Mouse (Mus musculus) frontal cortex, postnatal 10 days (tissue): ENCODE measurements around the gene Gm6525.
A peak's percentile ranks its signal among the peaks of the same experiment; 100 is the strongest.

Source experiments
- DNase-seq, 2 experiments: peaks; one replicate each; pipeline ENCODE4 v3.0.0; 2022; ENCODE audit warnings: low spot score in 2 of 2, mixed read lengths in 1 of 2

Gm6525 gene

GRCm38 (mm10) chr3:84169393-84170005 lies 4.4 kb upstream of the Gm6525 start:
- no peak for DNase-seq

- DNase-seq = no peak
Measured at GRCm38 (mm10) chr3:84172406-84172805, 1.5 kb upstream of the Gm6525 start.

DNA sequence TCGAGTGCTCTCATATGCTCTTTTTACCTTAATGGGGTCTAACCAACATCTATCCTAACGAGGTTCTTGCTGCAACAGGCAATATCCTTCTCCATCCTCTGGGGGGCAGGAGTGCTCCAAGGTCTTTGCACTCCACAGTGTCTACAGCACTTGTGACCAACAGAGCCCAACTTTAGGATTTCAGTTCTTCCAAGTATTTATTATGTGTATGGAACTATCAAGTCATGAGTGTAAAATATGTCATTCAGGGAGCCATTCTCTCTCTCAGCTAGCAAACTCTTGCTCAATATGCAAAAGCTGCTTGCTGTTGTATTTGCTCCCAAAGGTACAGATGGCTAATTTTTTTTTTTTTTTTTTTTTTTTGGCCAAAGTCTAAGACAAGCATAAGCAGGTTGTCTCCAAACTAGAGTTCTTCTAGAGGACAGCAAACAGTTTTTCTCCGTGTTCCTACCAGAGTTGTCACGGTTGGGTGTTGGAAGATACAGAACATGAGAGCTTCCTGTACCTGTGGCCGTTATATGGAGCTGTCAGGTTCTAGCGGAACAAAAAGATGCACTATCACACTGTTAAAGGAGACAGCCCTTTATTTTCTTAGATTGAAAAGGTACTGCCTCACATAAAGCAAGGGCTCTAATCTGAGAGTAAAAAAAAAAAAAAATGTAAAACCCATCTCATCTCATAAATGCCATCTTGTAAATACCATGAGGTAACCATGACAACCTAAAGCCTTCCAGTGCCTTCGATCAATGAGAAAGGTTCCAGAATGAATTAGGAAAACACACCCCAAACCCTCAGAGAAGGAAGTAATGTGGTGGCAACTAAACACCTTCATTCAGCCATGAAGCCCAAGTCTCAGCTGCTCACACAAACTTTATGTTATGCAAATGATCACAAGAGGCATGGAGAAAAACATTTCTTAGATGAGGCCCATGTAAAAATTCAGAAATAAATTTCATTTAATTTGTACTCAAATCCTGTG lies 1.7 kb downstream of the Gm6525 start:
- peak; percentile 59 to 69 for DNase-seq

GRCm38 (mm10) chr3:84177834-84178233 lies 3.9 kb downstream of the Gm6525 start:
- DNase-seq = no peak

DNA sequence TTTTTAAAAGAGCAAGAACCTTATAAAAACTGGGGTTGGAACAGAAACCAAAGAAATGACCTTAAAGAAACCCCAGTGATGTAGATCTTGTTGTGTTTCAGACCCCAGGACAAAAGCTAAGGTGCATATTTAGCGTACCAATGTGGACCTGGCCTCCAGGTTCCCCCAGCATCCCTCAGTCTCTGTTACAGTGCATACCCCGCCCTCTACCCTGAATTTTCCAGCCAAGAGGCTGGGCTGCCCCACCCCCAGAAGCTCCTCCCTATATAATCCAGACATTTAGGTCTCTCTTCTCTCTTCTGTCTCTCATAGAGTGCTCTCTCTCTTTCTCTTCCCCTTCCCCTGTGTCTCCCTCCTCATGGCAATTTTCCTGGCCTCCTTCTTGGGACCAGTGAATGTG lies 6.4 kb downstream of the Gm6525 start:
- no peak for DNase-seq

DNA sequence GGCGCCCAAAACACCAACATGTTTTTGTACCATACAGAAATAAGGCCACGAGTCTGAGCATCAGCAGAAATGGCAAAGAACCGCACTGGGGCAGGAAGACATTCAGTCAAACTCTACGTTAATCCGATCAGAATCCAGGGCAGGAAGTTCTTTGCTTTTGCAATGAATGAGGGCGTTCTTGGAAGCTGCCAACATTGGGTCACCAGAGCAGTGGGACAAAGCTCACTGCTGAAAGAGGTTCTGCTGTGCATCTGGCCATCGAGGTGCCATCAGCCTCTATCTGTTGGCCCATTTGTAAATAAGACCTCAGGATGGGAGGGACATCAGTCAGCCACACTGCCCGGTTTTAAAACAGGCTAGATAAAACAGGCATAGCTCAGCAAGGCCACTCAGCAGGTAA lies 7.2 kb downstream of the Gm6525 start:
- no peak for DNase-seq

GRCm38 (mm10) chr3:84181717-84182116 lies 7.8 kb downstream of the Gm6525 start:
- DNase-seq = no peak

DNA sequence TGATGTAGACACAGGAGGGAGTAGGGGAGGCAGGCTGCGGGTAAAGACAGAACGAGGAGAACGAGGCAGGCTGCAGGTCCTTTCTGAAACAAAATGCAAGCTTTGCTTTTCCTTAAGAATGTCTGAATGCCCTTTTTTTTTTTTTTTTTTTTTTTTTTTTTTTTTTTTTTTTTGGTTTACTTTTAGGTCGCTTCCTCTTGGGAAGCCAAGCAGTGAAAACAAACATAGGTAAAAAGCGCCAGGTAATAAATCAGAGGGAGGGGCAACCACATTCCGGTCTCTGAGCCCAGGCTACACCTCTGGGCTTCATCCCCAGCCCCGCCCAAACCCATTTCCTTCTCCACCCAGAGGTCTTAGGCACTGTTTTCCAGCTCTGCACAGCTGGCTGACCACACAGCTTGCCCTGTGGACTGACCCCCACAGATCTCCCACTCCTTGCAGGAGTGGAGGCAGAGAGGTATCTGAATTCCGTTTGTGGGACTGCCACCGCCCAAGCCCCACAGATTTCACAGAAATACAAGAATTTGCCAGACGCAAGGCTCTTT lies 15.8 kb downstream of the Gm6525 start:
- no peak for DNase-seq

DNA sequence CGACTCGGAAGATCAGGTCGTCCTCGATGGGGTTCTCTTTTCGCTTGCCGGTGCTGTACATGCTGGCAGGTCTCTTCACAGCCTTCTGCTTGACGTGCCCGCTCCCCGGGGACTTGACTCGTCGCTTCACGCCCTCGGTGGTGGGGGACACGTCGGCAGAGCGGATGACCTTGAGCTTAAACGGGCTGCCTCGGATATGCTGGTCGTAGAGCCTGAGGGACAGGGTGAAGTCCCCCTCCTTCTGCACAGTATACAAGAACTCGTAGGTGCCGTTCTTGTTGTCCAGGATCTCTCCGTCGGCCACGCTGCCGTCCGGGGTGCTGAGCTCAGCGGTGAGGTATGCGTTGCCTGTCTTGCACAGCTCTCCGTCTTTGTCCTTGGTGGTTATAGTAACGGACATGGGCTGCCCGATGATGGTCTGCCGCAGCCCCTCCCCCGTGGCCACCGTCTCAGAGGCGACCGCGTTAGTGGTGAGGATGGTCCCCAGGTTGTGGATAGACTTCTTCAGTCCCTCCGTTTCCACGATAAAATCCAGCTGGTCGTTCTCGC lies 16.7 kb downstream of the Gm6525 start:
- no peak for DNase-seq

DNA sequence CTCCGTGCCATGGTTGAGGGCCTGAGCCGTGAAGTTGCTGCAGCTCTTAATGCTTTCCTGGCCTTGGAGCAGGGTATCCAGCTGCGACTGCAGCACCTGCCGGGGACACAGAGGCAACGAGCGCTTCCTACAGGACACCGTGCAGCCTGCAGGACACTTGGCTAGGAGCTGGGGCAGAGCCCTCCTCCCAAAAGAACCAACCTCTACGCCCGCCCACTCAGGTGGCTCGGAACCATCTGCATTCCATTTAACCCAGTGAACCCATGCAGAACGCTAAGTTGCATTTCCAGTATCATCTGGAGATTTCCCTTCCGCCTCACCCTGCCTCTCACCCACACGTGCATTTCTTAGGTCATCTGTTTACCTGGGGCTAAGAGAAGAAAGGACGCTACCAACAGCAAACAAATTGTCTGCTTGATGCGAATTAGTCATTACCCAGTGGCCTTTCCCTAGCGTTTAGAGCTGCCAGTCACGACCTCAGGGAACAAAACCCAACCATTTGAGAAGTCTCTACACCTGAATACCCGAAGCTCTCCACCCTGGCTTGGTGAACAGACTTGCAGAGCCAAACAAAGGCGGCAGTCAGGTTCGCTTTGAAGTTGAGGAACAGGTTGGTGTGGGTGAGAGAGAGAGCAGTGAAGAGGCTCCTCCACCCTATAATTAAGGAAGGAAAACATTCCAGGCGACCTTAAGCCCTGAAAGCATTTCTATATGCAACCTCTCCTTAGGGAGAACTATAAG lies 17.4 kb downstream of the Gm6525 start:
- no peak for DNase-seq

DNA sequence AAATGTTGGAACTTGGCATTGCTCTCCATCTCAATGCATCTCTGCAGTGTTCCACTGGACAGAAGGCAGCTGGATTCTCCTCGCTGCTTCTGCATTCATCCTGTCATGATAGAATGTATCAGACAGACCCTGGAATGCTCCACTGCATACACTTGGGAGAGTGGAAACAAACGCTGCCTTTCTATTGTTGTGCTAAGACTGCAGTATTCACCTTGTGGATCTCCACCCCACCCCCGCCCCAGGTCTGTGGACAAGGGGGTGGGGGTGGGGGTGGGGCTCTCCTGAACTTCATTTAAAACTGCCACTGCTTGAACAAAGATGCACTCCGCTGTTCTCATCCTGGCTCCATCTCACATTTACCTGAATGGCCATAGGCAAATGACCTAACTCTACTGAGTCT lies 20.0 kb downstream of the Gm6525 start:
- DNase-seq = no peak

- no peak for DNase-seq
Measured at GRCm38 (mm10) chr3:84198229-84198628, 24.3 kb downstream of the Gm6525 start.

- no peak for DNase-seq
Measured at GRCm38 (mm10) chr3:84199516-84199915, 25.6 kb downstream of the Gm6525 start.

GRCm38 (mm10) chr3:84200559-84201420 lies 26.9 kb downstream of the Gm6525 start:
- DNase-seq = no peak

- no peak for DNase-seq
Measured at GRCm38 (mm10) chr3:84204640-84205039, 30.7 kb downstream of the Gm6525 start.

DNA sequence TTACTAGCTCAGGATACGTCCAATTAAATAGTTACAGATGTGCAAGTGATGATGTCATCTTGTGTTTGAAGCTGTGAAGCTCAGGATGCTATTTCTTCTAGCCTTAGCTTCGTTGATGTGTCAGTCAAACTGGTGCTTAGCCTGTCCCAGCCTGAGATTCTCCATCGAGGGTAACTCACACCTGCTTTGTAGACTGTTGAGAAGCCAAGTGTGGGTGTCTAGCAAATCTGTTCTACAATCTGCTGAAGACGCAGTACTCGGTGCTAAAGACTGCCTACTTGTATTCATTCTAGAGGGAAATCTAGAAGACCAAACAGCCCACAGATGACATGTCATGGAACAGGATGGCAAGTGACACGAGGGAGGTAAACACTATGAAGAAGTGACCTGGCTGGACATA lies 31.7 kb downstream of the Gm6525 start:
- DNase-seq = no peak

- no peak for DNase-seq
Measured at GRCm38 (mm10) chr3:84206106-84206505, 32.2 kb downstream of the Gm6525 start.

DNA sequence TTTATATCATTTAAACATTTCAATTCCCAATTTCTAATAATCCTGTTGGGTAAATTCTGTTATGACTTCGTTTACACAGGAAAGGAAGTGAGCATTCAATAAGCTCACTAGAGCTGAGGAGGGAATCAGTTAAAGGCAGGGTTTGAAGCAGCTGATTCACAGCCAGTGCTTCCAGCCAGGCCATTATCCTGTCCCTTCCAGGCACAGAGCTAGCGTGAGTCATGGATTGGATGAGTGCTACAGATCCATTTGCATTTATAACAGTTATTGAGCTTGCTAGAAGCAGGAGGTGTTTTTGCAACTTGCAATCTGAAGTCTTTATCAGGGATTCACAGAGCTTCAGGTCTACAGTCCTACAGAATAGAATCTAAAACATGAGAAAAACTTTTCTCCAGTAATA lies 33.5 kb downstream of the Gm6525 start:
- no peak for DNase-seq

DNA sequence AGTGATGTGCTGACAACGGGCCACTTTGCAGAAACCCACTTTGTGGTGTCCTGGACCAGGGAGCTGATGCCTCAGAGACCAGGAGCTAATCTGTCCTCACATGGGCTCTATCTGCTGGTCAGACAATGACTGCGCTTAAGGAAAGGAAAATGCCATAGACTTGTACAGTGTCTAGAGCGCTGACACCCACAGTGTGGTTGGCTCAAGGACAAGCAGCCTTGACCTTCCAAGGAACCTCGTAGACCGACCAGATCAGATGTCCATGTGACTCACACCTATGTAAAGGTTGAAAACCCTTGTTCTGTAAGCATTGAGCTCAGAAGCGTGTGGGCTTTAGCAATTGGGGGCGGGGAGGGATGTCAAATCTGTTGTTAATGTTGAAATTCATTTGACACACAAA lies 34.6 kb downstream of the Gm6525 start:
- DNase-seq = no peak

DNA sequence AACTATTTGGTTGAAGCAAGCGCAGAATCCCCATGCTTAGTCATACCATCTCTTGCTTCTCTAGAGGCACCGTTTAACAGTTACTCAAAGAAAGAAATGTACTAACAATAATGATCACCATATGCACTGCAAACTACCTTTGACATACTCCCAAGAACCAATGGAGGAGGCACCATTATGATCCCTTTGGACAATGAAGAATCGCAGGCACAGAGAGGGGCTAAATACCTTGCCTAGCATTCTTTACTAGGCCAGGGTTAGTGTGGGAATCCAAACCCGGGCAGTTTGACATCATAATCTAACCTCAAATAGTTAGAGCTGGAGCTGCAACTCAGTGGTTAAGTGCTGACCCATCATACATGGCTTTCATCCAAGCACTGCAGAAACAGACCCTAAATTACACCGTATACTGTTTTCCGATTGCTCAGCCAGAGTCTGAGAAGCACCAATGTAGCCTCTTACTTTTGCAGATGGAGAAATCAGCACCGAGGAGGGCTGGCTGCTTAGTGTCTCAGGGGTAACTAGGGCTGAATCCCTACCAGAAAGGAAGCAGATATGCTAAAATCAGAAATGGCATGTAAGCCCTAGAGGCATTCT lies 35.1 kb downstream of the Gm6525 start:
- DNase-seq = no peak
